Mouse (Mus musculus): Measurements from ENCODE around the gene Kif4.
A peak's percentile ranks its signal among the peaks of the same experiment; 100 is the strongest.

The Kif4 gene

DNA sequence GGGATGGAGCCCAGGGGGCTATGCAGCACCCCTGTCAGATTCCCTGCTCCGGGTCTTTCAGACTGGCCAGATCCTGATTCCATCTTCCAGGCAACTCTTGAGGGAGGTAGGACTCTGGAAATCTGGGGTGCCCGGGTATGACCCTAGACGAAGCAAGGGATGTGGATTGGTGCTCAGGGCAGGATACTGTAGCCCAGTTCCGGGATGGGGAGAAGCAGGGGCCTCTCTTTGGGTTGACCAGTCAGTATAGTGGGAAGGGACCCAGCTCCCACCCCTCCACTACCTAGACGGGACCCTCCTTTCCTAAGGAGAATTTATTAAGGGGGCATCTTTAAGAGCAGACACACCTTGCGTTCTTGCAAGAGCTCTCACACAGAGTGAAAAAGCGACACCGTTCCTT is 104.7 kb downstream of the Kif4 start:
- no peak for DNase-seq (ENCODE audit: low read depth, low spot score)

- DNase-seq (ENCODE audit: low read depth, low spot score): no peak
Observed at GRCm38 (mm10) chrX:100734359-100734758, 108.8 kb downstream of the Kif4 start.

DNA sequence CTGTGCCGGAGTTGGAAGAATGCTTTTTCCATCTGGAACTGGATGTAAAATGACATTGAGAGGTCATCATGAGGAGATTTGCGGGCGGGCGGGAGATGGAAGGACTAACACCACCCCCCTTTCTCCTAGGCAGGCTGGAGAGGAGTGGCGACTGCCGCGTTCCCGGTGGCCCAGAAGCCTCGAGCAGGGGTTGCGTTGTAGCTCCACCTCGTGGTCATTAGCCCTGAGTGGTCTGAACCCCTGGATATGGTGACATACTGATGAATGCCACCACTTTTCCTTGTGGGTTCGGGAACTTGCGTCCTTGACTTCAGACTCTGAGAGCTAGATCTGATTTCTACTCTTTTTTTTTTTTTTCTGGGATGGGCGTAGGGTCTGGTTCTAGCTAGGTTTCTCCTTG is 113.4 kb downstream of the Kif4 start:
- DNase-seq (ENCODE audit: low read depth, low spot score): peak; percentile 45

DNA sequence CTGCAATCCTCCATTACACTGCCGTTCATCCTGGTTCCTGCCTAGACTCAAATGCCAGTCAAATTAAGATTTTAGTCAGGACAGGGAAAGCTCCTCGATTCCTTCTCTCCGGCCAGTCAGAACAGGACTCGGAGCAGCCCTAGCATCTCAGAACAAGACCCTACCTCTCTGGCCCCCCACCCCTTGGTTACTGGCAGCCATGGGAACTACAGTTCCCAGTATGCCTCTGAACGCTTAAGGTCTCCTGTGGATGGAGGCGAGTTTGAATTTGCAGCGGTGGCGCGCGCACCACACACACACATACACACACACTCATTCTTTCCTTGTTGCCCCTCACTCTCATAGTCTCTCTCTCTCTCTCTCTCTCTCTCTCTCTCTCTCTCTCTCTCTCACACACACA is 113.9 kb downstream of the Kif4 start:
- DNase-seq (ENCODE audit: low read depth, low spot score): peak; percentile 12

- DNase-seq (ENCODE audit: low read depth, low spot score): no peak
Observed at GRCm38 (mm10) chrX:100740785-100741184, 115.2 kb downstream of the Kif4 start.

GRCm38 (mm10) chrX:100741940-100742339 is 116.4 kb downstream of the Kif4 start:
- peak; percentile 62 for DNase-seq (ENCODE audit: low read depth, low spot score)

DNA sequence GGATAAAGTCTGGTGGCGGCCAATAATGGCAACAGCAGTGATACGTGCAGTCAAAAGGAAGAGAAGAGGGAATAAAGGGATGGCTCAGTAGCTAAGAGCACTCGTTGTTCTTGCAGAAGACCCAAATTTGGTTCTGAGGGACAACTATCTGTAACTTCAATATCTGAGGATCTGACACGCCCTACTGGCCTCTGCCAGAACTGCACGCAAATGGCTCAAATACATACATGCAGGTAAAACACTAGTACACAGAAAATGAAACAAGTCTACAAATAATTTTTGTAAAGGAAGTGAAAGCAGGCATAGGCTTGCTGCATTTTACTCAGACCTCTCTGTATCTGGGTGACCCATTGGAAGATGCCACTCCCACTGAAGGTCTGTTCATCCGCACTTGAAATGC is 140.3 kb downstream of the Kif4 start:
- DNase-seq (ENCODE audit: low read depth, low spot score): no peak

DNA sequence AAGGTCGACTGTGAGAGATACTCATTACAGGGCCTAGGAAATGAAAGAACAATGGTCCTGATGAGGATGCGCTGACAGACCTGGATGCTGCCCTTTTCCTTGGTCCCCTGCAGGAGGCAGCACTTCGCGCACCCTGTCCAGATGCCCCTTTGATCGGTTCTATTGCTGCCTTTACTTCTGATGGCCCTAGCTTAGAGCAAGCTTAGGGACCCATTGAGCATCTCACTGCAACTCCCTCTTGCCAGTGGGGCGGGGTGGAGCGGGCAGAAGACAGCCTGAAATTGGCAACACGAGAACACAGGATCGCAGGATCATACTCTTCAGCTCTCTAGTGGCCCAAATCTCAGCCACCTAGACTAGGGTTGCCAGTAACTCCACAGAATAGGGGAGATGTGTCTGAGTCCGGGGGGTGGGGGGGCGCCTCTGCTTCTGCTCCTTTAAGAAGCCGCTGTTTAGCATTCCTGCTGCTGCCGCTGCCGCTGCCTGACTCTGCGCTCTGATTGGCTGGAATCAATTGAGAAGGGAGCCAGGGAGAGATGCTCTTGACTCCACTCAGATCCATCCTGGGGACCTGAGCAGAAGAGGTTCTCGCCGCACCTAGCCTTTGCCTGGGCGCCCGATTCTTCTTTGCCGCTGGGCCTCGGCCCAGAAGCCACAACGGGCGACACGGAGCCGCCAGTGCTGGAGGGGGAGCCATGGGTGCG is 141.8 kb downstream of the Kif4 start, which contains the start of gene Dlg3:
TSS of gene Dlg3 (plus strand) at position 542 of the 704 bp plus-strand sequence.
- peak; percentile 73 for DNase-seq (ENCODE audit: low read depth, low spot score)

- no peak for DNase-seq (ENCODE audit: low read depth, low spot score)
Observed at GRCm38 (mm10) chrX:100767885-100768626, 142.5 kb downstream of the Kif4 start.

DNA sequence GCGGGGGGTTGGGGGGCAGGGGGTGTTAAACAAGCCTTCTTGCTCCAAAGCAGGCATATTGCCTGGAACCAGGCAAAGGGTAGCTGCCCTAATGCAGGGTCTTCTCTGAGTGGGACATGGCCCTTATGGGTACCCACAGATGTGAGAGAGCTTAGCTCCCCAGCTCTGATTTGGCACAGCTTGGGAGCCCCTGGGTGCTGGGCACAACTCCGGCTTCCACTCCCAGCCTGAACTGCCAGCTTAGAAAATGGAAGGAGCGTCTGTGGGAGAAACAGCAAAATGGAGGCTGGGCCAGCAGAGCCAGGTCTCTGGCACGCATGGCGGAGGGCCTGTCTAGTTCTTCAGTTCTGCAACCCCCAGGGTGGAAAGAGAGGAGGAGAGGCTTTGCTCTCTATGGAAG is 143.7 kb downstream of the Kif4 start:
- DNase-seq (ENCODE audit: low read depth, low spot score): no peak

DNA sequence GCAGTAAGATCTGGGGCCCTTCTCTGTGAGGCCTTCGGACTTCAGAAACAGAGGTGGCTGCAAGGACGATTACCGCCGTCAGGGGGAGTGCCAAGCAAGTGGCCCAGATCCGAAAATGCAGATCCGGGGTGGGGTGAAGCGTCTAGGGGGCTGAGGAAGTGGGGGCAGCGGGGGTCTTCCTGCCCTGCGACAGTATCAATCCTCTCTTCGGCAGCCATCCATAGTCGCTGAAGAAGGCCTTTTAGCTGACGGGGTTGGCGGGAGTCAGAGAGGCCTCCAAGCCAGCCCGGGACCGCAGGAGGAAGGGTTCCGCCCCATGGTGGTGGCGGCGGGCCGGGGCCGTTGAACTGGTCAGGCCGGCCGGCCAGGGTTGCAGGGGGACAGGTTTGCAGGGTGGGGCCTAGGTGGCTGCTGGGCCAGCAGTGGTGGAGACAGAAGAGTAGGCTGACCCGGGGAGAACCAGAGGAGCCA is 148.8 kb downstream of the Kif4 start:
- peak; percentile 69 for DNase-seq (ENCODE audit: low read depth, low spot score)

GRCm38 (mm10) chrX:100775405-100775804 is 149.9 kb downstream of the Kif4 start:
- no peak for DNase-seq (ENCODE audit: low read depth, low spot score)

DNA sequence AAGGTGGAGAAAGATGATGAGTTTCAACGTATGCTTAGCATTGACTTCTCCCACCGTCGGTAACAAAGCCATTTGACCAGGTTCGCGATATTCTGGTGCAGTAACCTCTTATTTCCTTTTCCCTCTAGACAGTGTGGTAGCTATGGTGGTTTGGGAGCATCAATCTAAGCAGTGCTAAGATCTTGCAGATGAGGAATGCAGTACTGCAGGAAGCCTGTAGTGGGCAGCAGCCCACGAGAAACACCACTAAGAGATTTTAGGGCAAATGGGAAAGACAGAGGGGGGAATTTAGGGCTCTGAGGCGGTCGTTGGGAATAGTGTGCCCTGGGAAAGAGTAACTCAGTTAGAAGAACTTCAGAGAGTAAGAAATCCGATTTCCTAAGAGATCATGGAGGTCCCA is 151.0 kb downstream of the Kif4 start:
- DNase-seq (ENCODE audit: low read depth, low spot score): peak; percentile 78

Measured in mesoderm, embryonic 11.5 days (tissue).